Mouse (Mus musculus) ovary, adult 18-20 months (tissue): ENCODE measurements around the gene Tbr1.

Experiments used
- DNase-seq: peaks from one replicate; pipeline ENCODE4 v3.0.0; 2022; ENCODE audit warnings: low spot score, mixed read lengths

Gene Tbr1

GRCm38 (mm10) chr2:61811507-61812421 is 9.0 kb downstream of the Tbr1 start:
- DNase-seq, result peak; percentile 25

- DNase-seq, result no peak
Observed at GRCm38 (mm10) chr2:61812536-61812935, 9.8 kb downstream of the Tbr1 start.

- no peak for DNase-seq
Observed at GRCm38 (mm10) chr2:61813106-61813505, 10.4 kb downstream of the Tbr1 start.

GRCm38 (mm10) chr2:61813521-61813920 is 10.8 kb downstream of the Tbr1 start:
- no peak for DNase-seq

- DNase-seq, result no peak
Observed at GRCm38 (mm10) chr2:61814548-61815473, 12.1 kb downstream of the Tbr1 start.

GRCm38 (mm10) chr2:61815583-61816313 is 13.0 kb downstream of the Tbr1 start:
- DNase-seq, result no peak

- no peak for DNase-seq
Observed at GRCm38 (mm10) chr2:61818197-61818596, 15.5 kb downstream of the Tbr1 start.

GRCm38 (mm10) chr2:61820203-61820602 is 17.5 kb downstream of the Tbr1 start:
- DNase-seq, result no peak

GRCm38 (mm10) chr2:61823426-61824140 is 20.9 kb downstream of the Tbr1 start:
- no peak for DNase-seq

GRCm38 (mm10) chr2:61837243-61837806 is 34.6 kb downstream of the Tbr1 start:
- DNase-seq, result no peak
